Mouse (Mus musculus) hindbrain, embryonic 10.5 days (tissue): ENCODE results near the gene Prl2a1. TPM values are rescaled to one million over a fixed set of nuclear protein-coding genes. Genes with fewer than 3 reads are reported as not detected.
"Not testable (repeated sequence)": the region's sequence is repeated elsewhere in the genome, so short reads cannot be mapped to it uniquely, and the experiment has no call there.

ENCODE experiments used
- DNase-seq: peaks from one replicate; pipeline ENCODE4 v3.0.0-alpha.2; 2017; ENCODE audit warnings: low spot score
- H3K27ac ChIP-seq: fragments of 300-500 bp; sonication (generic); 2 replicates; pipeline ENCODE4 v1.5.1; 2016; ENCODE audit warnings: mild to moderate bottlenecking, moderate library complexity
- H3K27me3 ChIP-seq: fragments of 300-500 bp; sonication (generic); 2 replicates; pipeline ENCODE4 v1.6.1; 2016; ENCODE audit warnings: mild to moderate bottlenecking; ENCODE audit not compliant: poor library complexity, insufficient read depth, severe bottlenecking
- H3K36me3 ChIP-seq: fragments of 300-500 bp; sonication (generic); 2 replicates; pipeline ENCODE4 v1.6.1; 2016; ENCODE audit warnings: mild to moderate bottlenecking, moderate library complexity
- H3K4me1 ChIP-seq: fragments of 300-500 bp; sonication (generic); replicated peaks from 2 replicates; pipeline ENCODE4 v1.6.1; 2016; ENCODE audit warnings: mild to moderate bottlenecking
- H3K4me3 ChIP-seq: fragments of 300-500 bp; sonication (generic); 2 replicates; pipeline ENCODE4 v1.5.1; 2016; ENCODE audit warnings: mild to moderate bottlenecking, moderate library complexity
- H3K9me3 ChIP-seq: fragments of 300-500 bp; sonication (generic); 2 replicates; pipeline ENCODE4 v1.6.1; 2016; ENCODE audit warnings: mild to moderate bottlenecking, moderate library complexity
- WGBS: fragments of 180-500 bp; shearing (Covaris S2); methylation state at CpG from one replicate; pipeline ENCODE4 v1.1.7; 2016; 5-methylcytosine and 5-hydroxymethylcytosine counted together
- polyA plus RNA-seq: library from polyadenylated mRNA; unstranded; fragments of >200 nt; fragmentation: Nextera tagmentation; extraction: Ambion mirVana; gene quantifications from 2 replicates; pipeline ENCODE4 v1.2.1, GENCODE M21; 2016

Prl2a1 gene
- polyA plus RNA-seq, result not detected in 2 replicates

DNA sequence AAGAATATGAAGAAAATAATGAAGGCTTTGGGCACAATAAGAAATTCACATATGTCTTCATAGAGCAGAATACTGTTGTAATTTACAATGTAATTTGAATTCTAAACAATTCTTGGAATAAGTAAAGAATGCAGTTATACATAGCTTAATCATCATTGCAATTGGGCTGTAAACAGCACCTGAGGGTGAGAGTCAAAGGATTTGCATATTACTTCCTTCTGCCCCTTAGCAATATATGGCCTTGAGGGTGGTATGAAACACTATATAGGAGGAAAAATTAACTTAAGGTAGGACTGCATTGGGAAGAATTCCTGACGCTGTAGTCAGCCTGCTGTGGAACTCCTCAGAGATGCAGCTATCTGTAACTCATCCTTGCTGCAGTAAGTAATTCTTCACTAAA is at the start of gene Prl2a1:
TSS of gene Prl2a1 (plus strand) at position 301 of the 400 bp plus-strand sequence.
- 68% methylated on average over 1 of the region's 1 CpGs for WGBS
- no peak for DNase-seq
- H3K9me3 ChIP-seq, result no peaks in the 10 kb centered on the region
- no peak within 1 kb of the TSS for H3K27ac ChIP-seq
- H3K4me1 ChIP-seq, result no peaks in the 10 kb centered on the region
- no peak within 1 kb of the TSS for H3K4me3 ChIP-seq
- H3K36me3 ChIP-seq, result no peaks in the 10 kb centered on the region
- no peaks in the 10 kb centered on the region for H3K27me3 ChIP-seq

DNA sequence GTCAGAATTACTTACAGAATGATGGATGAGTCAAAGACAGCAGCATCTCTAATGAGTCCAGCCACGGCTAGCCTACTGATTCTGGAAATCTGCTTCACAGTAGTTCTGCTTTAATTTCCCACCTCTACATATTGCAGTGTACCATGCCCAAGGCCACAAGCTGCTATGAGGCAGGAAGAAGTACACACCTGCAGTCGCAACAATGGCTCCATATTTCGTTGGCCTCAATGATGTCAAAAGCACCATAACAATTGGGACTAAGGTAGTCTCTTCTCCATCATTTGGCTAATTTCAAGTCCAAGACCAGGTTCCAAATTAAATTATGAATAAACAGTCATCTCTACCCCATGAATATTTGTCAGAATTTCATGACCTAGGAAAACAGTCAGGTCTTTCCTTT is 20.8 kb upstream of the Prl2a1 start, which contains the start of gene Prl7c1:
TSS of gene Prl7c1 (minus strand) at position 101 of the 400 bp plus-strand sequence.
- not testable (repeated sequence) for DNase-seq
- 78% methylated on average over 3 of the region's 3 CpGs for WGBS

DNA sequence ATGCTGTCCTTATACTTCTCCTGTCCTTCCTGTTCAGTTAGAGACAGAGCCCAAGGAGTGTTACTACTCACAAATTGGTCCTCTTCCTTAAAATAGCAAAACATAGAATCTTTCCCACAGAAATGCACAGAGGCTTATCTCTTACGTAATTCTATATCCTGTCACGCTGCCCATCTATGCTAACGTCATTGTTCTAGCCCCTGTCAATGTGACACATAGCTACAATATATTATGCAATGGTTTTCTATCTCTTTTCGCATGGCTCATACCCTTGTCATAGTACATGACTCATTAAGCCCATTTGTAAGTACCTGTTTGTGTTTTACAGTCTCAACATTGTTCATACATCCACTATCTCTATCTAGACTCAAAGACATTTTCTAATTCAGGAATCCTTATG is 2.2 kb upstream of the Prl2a1 start:
- Histone ChIP-seq H3K4me3 (no peak overlapping the region), H3K27me3 (no peaks in the 10 kb centered on the region), H3K9me3 (no peaks in the 10 kb centered on the region), H3K27ac (no peak overlapping the region), H3K36me3 (no peaks in the 10 kb centered on the region), H3K4me1 (no peaks in the 10 kb centered on the region)
- 92% methylated on average over 4 of the region's 4 CpGs for WGBS
- DNase-seq, result no peak

More for the DNA sequence above, 20.8 kb upstream of the Prl2a1 start, which contains the start of gene Prl7c1:
- not testable (repeated sequence) for H3K4me3 ChIP-seq, H3K4me1 ChIP-seq, H3K9me3 ChIP-seq, H3K27ac ChIP-seq, H3K36me3 ChIP-seq, H3K27me3 ChIP-seq

DNA sequence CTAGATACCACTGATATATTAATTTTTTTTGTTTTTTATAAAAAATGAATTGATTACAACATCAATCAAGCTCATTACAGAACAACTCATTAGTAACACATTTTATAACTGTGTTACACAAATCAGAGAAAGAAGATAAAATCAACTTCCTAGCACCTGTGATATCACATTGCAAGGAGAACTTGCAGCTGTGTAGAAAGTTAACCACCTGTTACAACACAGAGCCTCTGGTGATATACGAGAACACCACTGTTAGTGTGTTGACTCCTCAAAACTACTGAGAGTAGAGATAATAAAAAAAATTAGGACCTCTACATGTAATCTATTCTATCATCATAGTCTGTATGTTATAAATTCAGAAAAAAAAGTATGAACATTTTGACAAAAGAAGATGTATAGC is 1.3 kb downstream of the Prl2a1 start:
- no peak for DNase-seq
- Histone ChIP-seq H3K4me1 (no peaks in the 10 kb centered on the region), H3K4me3 (no peak overlapping the region), H3K27ac (no peak overlapping the region), H3K36me3 (no peaks in the 10 kb centered on the region), H3K27me3 (no peaks in the 10 kb centered on the region), H3K9me3 (no peaks in the 10 kb centered on the region)
- WGBS, result 86% methylated on average over 1 of the region's 1 CpGs

DNA sequence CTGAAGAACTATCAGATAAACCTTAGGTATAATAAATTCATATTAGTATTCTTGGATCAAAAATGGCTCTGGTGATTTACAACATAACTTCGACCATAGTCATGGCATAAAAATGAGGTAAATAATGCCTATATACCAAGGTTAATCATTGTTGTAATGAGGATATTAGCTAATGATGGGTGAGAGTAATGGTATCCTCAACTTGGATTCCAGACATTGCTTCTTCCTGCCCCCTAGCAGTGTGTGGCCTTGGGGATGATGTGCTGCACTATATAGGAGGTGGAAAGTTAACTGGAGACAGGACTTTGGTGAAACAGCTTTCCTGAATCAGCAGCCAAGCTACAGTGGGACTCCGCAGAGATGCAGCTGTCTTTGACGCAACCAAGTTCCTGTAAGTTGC is 47.6 kb downstream of the Prl2a1 start, which contains the start of gene Prl2c1:
TSS of gene Prl2c1 (plus strand) at position 301 of the 400 bp plus-strand sequence.
- H3K4me1 ChIP-seq, result no peaks in the 10 kb centered on the region
- DNase-seq, result no peak
- H3K27ac ChIP-seq, result no peak within 1 kb of the TSS
- no peaks in the 10 kb centered on the region for H3K36me3 ChIP-seq
- 93% methylated on average over 3 of the region's 3 CpGs for WGBS
- H3K9me3 ChIP-seq, result no peaks in the 10 kb centered on the region
- no peak within 1 kb of the TSS for H3K4me3 ChIP-seq
- H3K27me3 ChIP-seq, result no peaks in the 10 kb centered on the region

Other genes with a start within 250 kb of the Prl2a1 start
- not detected in 2 replicates for gene Prl8a9, start 237.0 kb upstream of the Prl2a1 start, polyA plus RNA-seq
- not detected in 2 replicates for gene Prl8a1, start 219.5 kb upstream of the Prl2a1 start, polyA plus RNA-seq
- not detected in 2 replicates for gene Prl7b1, start 191.1 kb upstream of the Prl2a1 start, polyA plus RNA-seq
- gene Prl7a1, start 159.2 kb upstream of the Prl2a1 start, polyA plus RNA-seq, result 0.21 TPM in 1 of 2 replicates, not detected in the other
- gene Prl7a2, start 133.6 kb upstream of the Prl2a1 start, polyA plus RNA-seq, result not detected in 2 replicates
- not detected in 2 replicates for gene Prl7d1, start 84.9 kb upstream of the Prl2a1 start, polyA plus RNA-seq
- not detected in 2 replicates for gene Prl7c1, start 20.9 kb upstream of the Prl2a1 start, polyA plus RNA-seq
- not detected in 2 replicates for gene Prl2c1, start 47.7 kb downstream of the Prl2a1 start, polyA plus RNA-seq
- gene Prl4a1, start 214.6 kb downstream of the Prl2a1 start, polyA plus RNA-seq, result not detected in 2 replicates